Mouse (Mus musculus) retina, postnatal 7 days (tissue): Measurements from ENCODE around the gene Lrrc56.
"Not testable (repeated sequence)": the region's sequence is repeated elsewhere in the genome, so short reads cannot be mapped to it uniquely, and the experiment has no call there.

Experiments
- DNase-seq: peaks from one replicate; pipeline ENCODE4 v3.0.0-alpha.2; 2012; ENCODE audit warnings: low read depth, low spot score

Gene Lrrc56

DNA sequence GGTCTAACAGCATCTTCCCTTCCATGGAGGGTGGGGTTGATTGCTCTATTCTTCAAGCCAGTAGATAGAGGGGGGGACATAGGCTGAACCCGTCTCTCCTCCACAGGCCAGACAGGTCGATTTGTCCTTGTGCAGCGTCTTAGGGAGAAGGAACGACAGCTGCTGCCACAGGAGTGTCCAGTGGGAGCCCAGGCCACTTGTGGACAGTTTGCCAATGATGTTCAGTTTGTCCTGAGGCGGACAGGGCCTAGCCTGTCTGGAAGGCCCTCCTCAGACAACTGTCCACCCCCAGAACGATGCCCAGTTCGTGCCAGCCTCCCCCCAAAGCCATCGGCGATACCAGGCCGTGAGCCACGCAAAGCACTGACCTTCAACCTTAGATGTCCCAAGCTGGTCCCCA lies 22.9 kb downstream of the Lrrc56 start:
- DNase-seq: no peak

DNA sequence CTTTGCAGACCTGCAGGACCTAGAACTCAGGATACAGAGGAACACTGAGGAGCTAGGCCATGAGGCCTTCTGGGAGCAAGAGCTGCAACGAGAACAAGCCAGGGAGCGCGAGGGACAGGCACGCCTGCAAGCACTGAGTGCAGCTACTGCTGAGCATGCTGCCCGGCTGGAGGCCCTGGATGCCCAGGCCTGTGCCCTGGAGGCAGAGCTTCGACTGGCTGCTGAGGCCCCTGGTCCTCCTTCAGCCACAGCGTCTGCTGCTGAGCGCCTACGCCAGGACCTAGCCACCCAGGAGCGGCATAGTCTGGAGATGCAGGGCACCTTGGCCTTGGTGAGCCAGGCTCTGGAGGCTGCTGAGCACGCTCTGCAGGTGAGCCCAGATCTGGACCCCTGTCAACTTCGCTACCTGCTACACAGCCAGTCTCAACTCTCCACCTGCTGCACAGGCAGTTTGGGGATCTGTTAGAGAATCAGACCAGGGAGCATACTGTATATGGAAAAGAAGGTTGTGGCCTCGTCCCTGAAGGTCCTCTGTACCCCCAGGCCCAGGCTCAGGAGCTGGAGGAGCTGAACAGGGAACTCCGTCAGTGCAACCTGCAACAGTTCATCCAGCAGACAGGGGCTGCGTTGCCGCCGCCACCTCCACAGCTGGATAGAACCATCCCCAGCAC lies 23.5 kb downstream of the Lrrc56 start:
- DNase-seq: no peak

DNA sequence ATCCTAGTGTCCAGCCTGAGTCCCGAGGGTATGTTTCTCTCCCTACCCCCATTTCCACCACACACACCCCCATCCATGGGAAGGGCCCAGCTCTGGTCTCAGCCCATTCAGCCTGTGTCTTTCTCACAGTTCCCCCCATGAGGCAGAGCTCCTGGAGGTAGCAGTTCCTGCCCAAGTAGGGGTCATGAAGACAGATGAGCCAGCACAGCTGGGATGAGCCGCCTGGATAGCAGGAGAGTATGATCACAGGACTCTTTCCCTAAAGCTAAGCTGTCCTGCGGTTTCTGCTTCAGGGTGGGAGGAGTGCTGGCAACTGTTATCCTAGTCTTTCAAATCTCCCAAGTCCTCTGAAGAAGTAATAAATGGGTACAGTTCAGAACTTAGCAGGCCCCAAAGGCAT lies 24.2 kb downstream of the Lrrc56 start:
- DNase-seq: no peak

DNA sequence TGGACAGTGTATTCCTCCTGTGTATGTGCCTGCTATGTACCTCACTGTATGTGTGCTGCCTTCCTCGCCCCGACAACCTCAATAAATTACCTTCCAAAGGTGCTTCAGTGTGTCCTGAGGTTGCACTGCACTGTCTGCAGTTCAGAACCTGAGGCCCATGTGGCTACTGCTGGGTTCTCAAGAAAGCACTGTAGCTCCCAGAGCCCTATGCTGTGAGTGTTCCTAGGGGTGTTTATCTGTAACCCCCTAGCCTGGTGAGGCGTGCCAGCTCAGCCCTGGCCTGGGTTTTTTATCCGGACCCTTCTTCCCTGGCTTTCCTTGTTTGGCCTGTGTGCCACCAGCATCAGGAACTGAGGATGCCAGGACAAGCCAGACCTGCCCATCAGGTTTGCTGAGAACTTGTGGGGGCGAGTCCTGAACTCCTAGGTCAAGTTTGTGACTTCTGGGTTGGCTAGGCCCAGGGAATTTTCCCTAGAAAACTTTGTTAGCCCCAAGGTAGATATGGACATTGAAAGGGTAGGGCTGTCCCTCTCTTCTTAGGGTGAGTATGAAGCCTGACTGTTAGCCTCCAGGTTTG lies 24.7 kb downstream of the Lrrc56 start:
- DNase-seq: no peak

DNA sequence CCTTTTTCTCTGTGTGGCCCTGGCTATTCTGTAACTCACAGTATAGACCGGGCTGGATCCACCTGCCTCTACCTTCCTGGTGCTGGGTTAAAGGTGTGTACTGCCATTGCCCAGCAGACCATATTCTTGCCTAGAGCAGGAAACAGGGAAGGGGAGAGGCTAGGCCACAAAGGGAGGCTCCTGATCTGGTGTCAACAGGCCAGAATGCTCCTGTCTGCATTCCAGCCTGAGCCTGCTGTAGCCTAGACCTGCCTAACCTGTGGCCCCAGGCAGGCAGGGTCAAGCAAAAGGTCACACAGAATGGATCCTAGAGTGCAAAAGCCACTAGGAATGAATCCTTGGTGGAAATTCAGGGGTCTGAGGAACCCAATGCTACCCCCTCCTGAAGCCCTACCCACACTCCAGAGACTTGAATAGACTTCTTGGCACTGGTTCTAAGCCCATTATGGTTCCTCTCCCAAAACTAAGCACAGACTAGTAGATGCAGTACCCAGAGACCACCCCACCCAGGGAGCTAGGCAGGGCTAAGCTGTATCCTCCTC lies 25.7 kb downstream of the Lrrc56 start:
- DNase-seq: no peak

DNA sequence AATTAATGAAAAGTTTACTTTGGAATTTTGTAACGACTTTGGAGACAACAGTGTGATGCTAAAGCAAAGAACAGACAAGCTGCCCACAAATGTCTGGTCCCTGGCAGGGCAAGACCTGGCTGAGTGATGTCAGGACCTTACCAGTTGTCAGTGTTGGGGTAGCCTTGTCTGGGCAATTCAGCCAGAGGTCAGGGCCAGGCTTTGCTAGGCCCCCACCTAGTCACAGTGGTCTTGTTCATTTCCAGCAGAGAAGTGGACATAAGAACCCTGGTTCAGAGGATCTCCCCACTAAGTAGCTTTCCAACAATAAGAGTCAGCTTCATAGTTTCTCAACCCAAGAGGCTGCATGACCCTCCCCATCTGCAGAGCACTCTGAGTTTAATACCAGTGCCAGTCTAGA lies 26.4 kb downstream of the Lrrc56 start:
- no peak for DNase-seq

DNA sequence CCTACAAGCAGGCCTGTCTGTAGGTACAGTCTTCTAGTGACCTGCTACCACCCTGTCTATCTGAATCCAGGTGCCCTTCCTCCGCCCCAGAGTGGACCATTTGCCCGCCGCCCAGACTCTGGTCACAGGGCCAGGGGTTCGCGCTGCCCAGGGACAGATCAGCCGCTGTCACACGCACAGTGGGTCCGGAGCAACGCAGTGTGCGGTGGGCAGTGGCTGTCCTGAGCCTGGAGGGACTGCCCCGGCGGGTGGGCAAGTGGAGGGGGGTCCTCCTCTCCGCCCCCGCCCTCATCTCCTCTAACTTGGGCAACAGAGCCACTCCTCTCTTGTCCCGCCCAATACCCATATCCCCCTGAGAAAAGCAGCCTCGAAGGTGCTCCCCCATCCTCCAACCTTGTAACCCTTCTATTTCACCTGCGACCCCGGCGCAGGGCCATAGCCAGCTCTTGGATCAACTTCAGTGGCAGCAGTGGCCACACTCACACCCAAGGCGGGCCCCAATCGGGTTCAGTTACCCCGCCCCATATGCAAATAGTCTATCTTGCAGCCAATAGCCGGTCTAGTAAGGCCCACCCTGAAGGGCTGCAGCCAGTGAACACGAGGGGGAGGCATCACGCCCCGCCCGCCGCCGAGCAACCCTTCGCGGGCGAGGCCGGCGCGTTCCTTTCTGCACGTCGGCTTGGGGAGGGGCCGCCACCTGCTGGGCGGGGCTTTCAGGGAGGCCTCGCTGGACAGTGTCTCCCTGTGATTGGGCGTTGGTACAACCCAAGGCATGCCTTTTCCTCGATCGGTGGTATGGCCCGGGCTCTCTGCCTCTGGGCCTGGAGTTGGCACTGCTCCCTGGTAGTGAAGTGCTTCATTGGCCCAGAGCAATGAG lies 27.5 kb downstream of the Lrrc56 start:
- peak; percentile 95 for DNase-seq

DNA sequence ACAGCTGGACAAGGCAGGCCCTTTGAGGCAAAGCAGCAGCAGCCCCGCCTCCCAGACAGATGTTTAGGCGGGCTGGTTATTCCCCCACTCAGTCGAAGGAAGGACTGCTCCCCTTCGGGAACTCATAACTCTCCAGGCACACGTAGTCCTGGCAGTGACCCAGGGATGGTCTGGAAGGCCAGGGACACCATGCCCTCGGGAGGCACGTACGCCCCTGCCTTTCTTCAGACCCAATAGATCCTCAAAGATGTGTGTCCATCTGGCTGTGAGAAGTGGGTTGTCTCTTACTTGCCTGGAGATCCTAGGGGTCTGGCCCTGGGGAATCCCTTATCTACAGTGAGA lies 28.1 kb downstream of the Lrrc56 start:
- no peak for DNase-seq

DNA sequence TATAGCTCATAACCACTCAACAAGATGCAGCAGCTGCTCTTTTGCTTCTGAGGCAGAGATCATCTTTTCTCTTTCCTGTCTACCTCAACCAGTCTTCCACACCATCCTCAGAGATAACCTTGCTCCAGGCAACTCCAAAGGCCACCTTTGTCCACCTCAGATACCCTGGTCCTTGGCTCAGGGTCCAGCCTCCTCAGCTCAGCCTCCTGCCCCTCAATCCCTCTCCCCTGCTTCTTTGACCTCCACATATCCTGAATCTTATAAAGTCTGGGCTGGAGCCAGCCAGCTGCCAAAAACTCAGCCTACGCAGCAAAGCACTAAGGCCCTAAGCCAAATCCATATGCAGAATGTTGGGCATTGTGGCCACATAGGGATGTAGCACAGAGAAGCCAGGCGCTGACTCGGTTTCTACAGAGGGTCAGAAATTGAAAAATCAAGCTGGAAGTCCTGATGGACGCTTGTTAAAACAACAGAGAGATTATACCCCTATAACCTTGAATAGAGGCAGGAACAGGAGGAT lies 28.8 kb downstream of the Lrrc56 start:
- no peak for DNase-seq

DNA sequence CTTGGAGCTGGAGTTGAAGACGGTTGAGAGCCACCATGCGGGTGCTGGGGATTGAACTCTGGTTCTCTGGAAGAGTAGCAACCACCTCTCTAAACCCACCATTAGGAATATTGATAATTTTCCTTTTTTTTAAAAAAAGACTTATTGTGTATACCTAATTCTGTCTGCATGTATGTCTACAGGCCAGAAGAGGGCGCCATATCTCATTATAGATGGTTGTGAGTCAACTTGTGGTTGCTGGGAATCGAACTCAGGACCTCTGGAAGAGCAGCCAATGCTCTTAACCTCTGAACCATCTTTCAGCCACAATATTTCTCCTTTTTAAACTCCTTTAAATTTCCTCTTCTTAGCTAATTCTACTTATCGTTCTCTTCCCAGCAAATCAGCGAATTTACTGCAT lies 32.6 kb downstream of the Lrrc56 start:
- DNase-seq: no peak

DNA sequence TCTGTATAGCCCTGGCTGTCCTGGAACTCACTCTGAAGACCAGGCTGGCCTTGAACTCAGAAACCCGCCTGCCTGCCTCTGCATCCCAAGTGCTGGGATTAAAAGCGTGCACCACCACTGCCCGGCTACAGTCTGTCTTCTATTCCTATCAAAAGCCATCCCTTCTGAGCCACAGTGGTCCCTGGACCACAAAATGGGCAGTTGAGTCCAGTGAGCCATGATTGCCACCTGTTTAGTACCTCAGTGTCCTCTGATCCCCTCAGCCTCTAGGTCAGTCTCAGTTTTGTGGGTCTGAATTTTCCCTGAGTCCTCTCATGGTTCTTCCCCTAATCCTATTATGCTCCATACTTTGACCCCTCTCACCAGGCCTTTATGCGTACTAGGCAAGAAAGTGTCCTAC lies 33.8 kb downstream of the Lrrc56 start:
- DNase-seq: no peak

DNA sequence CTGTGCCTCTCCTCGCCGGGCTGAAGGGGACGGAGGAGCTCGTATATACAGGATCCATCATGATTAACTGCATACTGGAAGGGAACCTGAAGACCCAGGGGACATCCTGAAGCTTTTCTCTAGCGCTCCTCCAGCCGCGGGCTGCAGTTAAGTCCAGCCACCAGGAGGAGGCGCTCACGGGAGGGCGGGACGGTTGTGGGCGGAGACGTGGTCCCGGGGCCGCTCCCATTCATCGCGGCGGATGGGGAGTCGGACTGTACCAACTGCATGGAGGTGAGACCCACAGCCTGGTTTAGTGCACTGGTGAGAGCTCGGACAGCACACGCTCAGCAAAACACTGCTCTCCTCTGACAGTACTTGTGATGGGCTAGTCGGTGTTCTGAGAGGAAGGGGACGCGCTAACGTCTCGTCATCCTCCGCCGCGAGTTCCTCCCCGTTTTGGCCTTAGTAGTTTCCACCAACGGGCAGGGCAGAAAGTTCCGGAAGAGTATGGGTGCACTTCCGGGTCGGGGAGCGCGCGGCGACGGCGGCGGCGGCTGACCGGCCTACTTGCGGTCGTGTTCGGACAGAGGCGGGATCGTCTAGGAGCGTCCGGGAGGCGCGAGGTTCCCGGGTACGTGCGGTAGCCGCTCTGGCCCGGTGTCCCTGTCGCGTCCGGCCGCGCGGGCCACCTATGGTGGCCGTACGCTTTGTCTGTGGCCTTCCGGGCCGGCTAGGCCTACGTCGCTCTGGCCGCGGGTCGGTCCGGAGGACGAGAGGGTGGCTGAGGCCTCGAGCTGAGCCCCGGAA lies 34.5 kb downstream of the Lrrc56 start, which contains the start of gene Phrf1:
Phrf1 (plus strand) TSS at position 506 of the 789 bp plus-strand sequence.
- peak; percentile 89 for DNase-seq

DNA sequence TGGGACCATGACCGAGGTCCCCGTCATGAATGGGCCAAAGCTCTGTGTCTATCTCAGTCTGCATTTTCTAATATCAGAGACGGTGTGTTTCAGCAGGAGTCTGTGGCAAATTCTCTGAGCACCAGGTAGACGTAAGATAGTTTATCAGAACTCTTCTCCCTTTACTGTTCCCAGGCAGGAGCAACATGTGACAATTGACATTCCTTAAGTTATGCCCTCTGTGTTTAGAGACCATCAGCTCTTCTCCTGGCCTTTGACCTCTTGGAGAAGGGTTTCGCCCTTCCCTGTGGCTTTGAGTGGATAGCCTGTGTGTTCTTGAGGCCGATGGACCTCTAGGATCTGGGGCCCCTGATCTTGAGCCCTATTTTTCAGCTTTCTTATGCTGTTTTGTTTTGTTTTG lies 35.7 kb downstream of the Lrrc56 start:
- DNase-seq: no peak

DNA sequence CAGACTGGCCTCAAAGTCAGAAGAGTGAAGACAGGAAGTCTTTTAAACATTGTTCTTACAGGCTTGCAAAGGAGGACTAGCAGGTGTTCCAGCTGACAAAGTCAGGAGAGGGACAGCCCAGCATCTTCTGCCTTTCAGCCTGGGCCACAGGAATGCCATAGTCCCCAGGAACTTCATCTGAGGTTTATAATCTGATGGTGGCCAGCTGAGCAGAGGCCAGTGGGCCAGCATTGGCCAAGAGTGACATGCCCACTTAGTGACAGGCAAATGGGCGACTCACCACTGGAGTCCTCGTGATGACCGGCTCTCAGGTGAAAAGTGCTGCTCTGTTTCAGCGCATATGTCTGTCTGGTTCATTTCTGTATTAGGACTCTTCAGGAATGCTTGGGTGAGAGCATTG lies 36.6 kb downstream of the Lrrc56 start:
- DNase-seq: no peak

DNA sequence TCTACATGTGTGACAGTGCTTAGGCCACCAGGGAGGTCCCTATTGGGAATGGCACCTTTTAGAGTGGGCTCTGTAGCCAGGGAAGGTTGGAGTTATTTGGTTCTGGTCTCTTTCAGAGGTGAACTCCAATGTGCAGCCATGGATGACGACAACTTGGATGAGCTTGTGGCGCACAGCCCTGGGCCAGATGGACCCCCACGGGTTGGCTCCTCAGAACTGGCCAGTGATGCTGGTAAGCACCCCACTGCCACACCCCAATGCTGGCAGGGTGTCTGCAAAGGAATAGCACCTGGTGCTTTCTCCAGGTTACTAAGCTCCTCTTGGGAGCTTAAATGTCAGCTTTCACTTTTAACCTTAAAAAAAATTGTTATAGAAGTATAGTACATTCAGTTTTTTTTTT lies 37.2 kb downstream of the Lrrc56 start:
- no peak for DNase-seq

DNA sequence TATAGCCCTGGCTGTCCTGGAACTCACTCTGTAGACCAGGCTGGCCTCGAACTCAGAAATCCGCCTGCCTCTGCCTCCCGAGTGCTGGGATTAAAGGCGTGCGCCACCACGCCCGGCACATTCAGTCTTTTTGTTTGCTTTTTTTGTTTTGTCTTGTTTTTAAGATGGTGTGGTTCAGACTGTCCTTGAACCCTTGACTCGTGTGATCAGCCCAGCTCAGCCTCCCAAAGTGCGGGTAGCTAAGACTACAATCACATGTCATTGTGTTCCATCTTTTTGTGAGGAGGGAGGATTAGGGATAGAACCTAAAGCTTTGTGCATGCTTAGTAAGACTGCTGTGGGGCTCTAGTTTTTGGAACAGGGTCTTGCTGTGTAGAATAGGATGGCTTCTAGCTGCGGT lies 37.6 kb downstream of the Lrrc56 start:
- no peak for DNase-seq

DNA sequence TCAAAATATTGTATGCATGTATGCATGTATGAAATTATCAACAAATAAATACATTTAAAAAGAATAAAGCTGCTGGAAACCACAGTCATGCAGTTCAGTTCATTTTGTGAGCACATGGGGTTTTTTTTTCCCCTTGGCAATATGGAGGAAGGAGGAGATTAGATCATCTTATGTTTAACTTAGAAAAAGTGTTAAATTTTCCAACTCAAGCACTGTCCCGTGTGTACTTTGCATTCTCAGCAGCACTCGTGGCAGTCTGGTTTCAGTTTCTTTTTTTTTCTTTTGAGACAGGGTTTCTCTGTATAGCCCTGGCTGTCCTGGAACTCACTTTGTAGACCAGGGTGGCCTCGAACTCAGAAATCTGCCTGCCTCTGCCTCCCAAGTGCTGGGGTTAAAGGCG lies 56.5 kb downstream of the Lrrc56 start:
- DNase-seq: not testable (repeated sequence)

DNA sequence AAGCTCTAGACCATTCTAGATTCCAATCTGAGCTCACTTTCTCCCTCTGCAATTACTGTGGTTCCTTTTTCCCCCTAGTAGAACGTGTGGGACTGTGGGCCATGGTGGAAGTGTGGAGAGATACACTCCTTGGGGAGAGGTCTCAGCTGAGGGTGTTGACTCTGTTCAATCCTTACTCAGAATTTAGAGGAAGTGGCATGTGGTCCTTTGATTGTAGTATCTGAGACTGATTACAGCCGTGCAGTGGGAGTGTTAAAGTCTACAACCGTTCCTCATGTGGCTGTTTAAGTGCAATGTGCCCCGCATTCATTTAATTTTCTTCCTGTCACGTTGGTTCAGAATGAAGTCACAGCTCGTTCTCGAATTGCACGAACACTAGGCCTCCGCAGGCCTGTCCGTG lies 62.2 kb downstream of the Lrrc56 start:
- no peak for DNase-seq
